Mouse (Mus musculus): ENCODE measurements at regions not wholly inside any gene's neighbourhood (a gene's known extent, or its start where the extent isn't known, plus 50 kb on each side); places are given as distances from the start of the nearest gene placed in this dataset.

DNA sequence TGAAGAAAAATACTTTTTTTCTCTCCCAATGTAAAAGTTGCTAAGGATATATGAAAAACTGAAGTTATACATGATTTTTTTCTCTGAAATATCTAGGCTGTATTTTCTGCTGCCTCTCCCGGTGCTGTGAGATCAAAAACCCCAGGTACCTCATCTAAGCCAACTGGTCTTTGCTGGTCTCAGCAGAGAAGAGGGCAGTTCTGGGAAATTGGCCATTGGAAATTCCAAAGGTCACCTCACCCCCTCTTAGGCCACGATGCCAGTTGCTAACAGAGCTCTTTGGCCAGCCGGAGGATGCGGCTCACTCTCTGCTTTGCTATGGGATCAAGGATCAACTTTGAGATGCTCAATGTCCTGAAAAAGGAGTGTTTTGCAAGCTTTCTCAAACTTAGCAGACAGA is 280.9 kb upstream of the Rora start:
- TF ChIP-seq EP300 (IDR thresholded peaks at IDR 0.05; ENCODE audit: low read depth) (no peak), CTCF (IDR thresholded peaks at IDR 0.05; ENCODE audit: low read depth) (no peak)

Data from liver, embryonic 14.5 days (tissue).